Mouse (Mus musculus) heart, adult 8-10 months (tissue): ENCODE measurements at regions not wholly inside any gene's neighbourhood (a gene's known extent, or its start where the extent isn't known, plus 50 kb on each side); places are given as distances from the start of the nearest gene placed in this dataset.

Source experiments
- DNase-seq: peaks from one replicate; pipeline ENCODE4 v3.0.0; 2022; ENCODE audit warnings: low spot score

GRCm38 (mm10) chr13:47298010-47298409, 175.6 kb downstream of the Rnf144b start:
- no peak for DNase-seq

DNA sequence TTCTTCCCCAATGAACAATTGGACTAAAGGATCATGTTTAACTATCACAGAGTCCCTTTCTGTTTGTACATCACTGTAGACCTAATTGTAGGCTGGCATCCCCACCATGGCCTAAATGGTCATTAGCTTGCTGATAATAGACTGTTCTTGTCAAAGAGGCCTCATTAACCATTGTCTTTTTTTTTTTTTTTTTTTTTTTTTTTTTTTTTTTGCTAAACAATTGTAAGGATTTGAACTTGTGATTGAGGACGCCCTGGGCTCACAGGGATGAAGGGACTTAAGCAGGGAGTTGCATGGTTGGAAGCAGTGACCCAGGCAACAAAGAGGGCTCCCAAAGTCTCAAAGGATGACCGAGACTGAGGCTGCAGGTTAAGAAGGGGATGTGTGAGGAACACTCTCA, 178.0 kb downstream of the Rnf144b start:
- no peak for DNase-seq

- peak; percentile 6 for DNase-seq
Observed at GRCm38 (mm10) chr13:47301070-47301469, 178.6 kb downstream of the Rnf144b start.

DNA sequence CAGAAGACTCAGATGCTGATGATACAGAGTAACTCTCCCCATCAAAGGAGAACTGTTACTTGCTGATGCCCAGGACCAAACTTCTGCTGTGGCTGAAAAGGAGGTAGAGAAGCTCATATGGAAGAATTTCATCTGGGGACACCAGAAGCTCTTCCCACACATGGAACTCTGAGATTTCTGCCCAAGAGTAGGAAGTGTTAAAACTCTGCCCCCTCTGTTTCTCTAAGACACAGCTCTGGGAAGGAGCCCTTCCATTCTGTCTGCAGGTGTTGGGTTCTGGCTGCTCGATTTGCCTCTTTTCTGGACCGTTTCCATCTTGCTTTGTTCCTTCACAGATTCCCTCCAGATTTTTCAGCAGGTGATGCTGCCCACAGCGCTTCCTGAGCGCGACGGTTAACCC, 187.0 kb downstream of the Rnf144b start:
- no peak for DNase-seq

GRCm38 (mm10) chr13:47310751-47311202, 188.3 kb downstream of the Rnf144b start:
- no peak for DNase-seq

- no peak for DNase-seq
Observed at GRCm38 (mm10) chr13:47319549-47319948, 197.1 kb downstream of the Rnf144b start.

DNA sequence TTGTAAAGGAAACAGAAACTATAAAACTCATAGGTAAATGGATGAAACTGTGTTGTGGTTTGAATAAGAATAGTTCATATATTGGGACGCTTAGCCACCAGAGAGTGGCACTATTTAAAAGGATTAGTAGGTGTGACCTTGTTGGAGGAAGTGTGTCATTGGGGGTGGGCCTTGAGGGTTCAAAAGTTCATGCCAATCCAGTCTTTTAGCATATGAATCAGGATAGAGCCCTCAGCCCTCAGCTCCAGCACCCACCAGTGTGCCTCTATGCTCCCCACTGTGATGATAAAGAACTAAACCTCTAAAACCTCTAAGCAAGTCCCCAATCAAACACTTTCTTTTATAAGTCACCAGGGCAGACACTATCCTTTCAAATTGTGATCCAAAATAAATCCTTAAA, 199.4 kb downstream of the Rnf144b start:
- no peak for DNase-seq

GRCm38 (mm10) chr13:47335996-47336684, 213.7 kb downstream of the Rnf144b start:
- DNase-seq: peak; percentile 51

GRCm38 (mm10) chr13:47336865-47337441, 214.5 kb downstream of the Rnf144b start:
- DNase-seq: no peak

GRCm38 (mm10) chr13:47339411-47339810, 217.0 kb downstream of the Rnf144b start:
- DNase-seq: no peak

GRCm38 (mm10) chr13:47342361-47342760, 219.9 kb downstream of the Rnf144b start:
- DNase-seq: no peak

DNA sequence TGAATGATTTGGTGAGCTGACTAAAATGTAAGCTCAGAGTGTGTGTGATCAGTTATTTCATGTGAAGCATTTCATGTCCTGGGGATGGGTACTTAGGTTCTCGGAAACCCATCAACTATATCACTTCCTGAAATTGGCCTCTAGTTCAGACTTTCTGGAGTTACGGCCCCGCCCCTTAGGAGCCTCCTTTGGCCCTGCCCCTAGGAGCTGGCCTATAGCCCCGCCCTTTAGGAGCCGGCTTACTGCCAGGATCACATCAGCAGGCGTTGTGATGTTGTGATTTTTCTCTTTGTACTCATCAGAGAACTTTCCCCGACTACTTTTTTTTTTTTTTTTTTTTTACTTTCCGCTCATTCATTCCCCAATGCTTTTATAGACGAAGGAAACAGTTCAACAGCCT, 223.1 kb downstream of the Rnf144b start:
- no peak for DNase-seq

GRCm38 (mm10) chr13:47347835-47348234, 225.4 kb downstream of the Rnf144b start:
- DNase-seq: no peak

- peak; percentile 58 for DNase-seq
Observed at GRCm38 (mm10) chr13:47348517-47349145, 226.2 kb downstream of the Rnf144b start.

DNA sequence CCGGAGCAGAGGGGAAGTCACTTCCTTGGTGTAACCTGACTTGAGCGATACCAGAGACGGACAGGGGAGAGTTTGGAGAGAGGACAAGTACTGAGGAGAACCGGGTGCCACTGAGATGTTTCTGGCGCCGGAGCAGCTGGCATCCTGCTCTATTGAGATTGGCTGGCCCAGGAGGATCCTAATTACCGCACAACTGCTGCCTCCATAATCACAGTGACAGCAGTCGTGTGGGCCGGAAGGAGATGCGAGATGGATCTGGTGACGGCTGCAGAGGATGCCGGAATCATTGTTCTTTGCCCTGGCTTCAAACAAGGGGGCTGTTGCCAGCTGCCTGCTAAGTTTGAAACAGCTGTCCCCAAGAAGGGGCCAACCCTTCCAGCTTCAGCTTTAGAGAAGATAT, 232.0 kb downstream of the Rnf144b start:
- DNase-seq: no peak

DNA sequence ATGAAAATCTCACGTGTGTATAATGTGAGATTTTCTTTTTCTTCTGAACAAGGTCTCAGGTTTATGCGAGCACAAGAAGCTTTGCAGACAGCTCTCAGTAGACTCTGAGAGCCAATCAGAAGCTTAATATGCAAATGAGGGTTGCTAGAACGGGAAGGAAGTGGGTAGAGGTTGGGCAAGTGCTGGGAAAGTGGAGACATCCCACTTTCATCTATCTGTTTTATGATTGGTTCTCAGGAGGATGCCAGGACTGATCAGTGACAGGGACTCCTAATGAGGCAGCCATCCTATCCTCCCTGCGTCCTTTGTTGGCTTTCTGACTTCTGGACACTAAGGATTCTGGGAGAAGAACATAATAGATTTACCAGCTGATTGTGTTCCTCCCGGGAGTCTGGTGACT, 232.7 kb downstream of the Rnf144b start:
- no peak for DNase-seq

- DNase-seq: no peak
Observed at GRCm38 (mm10) chr13:47358986-47359385, 236.5 kb downstream of the Rnf144b start.

DNA sequence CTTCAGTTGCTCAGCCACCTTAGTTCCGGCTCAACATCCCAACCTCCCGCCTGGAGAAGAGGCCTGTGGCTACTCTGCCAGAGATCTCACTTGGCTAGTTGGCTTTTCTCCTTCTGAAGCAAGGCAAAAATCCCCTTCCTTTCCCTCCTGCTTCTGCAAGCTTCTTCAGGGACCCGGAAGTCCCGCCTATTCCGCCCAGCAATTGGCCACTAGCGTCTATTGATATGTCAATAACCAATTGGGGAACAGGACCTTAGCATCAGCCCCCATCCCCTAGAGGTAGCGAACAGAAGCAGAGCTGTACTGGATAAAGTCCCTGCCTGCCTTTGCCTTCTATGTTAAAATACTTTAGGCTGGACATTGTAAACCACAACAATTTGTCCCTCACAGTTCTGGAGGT, 243.3 kb downstream of the Rnf144b start:
- DNase-seq: no peak

DNA sequence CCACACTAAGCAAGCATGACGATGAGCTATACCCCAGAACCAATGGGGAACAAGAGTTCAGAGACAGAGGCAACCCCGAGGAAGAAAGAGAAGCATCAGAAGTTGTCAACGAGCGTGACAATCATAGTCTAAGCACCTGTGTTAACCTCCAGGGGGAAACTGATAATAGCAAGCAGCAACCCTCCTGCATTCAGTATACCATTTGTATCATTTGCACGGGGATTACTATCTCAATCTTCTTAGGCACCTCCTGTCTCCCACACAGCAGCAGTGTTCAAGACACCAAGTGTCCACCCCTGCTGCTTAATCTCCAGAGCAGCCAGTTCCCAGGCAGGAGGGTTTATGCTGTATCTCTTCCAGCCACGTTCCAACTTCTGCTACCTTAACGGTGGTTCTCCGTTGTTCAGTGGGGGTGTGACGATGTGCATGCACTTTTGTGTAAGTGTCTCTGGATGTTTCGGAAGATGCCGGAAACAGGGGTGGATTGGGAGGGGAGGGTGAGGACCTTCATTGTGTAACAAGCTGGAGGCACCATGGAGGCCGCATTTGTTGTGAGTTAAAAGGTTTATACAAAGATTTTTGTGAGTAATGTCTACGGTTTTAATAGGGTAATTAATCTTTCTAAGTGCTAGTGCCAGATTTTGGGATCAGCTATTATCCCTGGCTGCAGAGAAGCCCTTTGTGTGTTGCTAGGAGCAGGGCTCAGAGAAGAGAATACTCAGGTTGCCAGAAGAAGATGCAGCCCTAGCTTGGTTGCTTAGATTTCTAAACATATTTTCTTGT, 245.8 kb downstream of the Rnf144b start:
- no peak for DNase-seq

DNA sequence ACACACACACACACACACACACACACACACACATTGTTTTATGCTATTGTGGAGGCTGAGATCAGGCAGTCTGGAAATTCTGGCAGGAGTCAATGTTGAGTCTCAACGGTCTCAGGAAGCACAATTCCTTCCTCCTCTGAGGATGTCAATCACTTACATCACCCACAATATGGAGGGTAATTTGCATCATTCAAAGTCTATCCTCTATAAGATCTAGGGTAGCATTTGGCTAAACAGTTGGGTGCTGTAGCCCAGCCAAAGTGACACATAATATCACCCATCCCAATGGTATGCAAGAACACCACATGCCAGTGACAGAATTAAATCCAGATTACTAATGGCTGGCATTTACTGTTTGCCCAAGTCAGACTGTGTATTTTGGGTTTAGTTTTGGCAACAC, 252.1 kb downstream of the Rnf144b start:
- no peak for DNase-seq

DNA sequence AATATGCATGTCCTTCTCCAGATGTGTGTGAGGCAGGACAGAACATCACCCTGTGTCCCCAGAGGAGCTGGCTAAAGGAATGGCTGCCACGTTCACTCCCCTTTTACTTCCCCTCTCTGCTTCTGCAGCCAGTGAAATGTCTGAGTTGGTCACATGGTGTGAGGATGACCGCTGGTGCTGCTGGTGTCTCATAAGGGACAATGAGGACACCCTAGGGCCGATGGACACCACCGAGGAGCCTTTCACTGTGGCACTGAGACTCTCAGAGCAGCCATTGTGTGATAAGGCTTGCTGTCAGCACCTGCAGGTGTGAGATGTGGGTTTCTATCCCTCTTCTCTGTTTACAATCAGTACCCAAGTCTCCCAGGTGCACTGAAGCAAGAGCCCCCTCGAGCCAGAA, 268.6 kb downstream of the Rnf144b start:
- DNase-seq: no peak

- DNase-seq: no peak
Observed at GRCm38 (mm10) chr13:47397726-47398350, 275.4 kb downstream of the Rnf144b start.
